Mouse (Mus musculus) natural killer cell, adult 2 months (primary cell): ENCODE measurements around the gene Ip6k2.
A peak's percentile ranks its signal among the peaks of the same experiment; 100 is the strongest.

Experiments used
- DNase-seq, 2 experiments: peaks; one replicate each; pipeline ENCODE4 v3.0.0; 2022; ENCODE audit warnings: low spot score in 2 of 2

The Ip6k2 gene

DNA sequence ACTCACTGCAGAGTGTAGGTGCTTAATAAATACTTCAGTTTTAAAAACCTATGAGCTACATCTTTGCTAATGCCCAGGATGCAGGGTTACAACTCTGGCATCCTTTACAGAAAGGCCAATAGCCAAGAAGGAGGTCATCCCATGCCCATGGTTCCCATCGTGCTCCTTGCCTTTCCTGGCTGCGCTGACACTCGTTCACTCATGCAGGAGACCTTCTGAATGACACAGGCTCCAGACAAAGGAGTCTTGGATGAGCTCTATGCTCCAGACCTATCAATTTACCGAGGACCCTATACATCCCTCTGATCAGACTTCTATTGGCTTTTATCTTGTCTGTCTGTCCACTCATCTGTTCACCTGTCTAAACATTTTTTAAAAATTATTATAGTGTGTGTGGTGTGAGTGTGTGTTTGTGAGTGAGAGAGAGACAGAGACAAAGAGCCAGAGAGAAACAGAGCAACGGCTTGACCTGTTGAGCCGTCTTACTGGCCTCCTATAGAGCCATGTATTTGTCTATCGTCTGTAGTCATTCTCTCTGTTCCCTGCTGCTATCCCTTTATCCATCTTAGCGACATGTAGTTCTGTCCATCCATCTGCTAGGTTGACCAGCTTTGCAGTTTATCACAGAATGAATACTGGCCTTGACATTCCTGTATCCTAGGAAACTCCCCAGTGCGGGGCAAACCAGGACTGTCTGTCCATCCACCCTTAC, 604 bp upstream of the Ip6k2 start:
- no peak for DNase-seq

- no peak for DNase-seq
Observed at GRCm38 (mm10) chr9:108785416-108785815, 1.8 kb downstream of the Ip6k2 start.

DNA sequence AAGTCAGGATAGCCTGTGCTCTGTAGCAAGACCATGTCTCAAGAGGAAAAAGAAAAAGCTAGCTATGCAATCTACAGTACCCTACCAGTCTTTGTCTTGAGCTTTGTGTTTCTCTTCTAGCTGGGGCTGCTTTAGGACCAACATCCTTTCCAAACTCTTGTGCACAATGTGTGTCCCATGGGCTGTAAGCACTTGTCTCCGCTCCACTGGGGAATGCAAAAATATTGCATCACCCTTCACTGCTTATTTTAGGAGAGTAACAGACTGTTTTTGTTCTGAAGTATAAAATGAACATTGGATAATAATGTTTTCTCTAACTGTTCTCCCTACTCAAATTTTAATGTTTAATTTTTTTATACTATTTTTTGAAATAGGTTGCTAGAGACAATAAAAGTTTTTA, 2.9 kb downstream of the Ip6k2 start:
- no peak for DNase-seq

GRCm38 (mm10) chr9:108787080-108787479, 3.5 kb downstream of the Ip6k2 start:
- no peak for DNase-seq

- DNase-seq = no peak
Observed at GRCm38 (mm10) chr9:108788713-108789112, 5.1 kb downstream of the Ip6k2 start.

GRCm38 (mm10) chr9:108792307-108792706, 8.7 kb downstream of the Ip6k2 start:
- DNase-seq = no peak

- peak; percentile 38 to 49 for DNase-seq
Observed at GRCm38 (mm10) chr9:108792730-108793129, 9.1 kb downstream of the Ip6k2 start.

- DNase-seq = no peak
Observed at GRCm38 (mm10) chr9:108795281-108795680, 11.7 kb downstream of the Ip6k2 start.

DNA sequence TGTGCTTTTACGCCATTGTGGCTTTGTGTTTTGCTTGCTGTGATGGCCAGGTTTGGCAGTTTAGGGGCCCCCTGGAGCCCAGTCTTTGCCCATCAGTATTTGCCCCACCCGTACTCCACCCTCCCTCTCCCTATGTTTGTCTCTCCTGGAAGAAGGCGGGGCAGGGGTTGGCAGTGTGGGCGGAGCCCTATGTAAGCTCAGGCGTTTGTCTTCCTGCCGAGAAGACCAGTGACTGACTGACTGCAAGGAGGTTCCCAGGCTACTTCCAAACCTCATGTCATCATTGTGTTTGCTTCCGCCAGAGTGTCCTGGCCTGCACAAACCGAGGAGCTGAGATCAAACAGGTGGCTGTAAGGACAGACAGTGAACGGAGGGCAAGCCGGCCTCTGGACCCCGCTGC, 12.2 kb downstream of the Ip6k2 start:
- DNase-seq = no peak

DNA sequence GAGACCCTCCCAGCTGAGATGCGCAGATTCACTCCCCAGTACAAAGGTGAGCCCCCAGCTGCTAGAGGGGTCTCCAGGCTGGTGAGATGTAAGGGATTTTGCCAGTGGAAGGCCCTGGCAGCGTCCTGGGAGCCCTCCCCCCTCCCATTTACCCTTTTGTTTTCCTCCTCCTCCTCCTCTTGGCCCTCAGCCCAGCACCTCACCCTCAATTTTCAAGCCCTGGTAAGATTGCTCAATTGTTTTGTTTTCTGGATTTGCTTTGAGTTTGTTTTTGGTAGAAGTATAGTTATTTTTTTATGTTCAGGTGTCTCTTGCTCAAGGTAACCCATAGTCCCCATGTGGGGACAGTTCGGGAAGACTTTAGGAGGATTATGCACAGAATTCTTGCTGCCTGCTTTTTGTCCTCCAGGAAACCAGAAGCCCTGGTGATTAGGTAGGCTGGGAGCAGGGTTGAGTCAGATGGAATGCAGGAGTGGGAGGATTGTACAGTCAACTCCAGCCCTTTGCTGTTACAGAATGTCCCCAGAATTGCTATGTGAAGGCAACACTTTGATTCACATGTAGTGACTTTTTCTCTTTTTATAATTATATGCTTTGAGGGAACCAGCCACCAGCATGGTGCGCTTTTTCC, 12.9 kb downstream of the Ip6k2 start:
- no peak for DNase-seq

DNA sequence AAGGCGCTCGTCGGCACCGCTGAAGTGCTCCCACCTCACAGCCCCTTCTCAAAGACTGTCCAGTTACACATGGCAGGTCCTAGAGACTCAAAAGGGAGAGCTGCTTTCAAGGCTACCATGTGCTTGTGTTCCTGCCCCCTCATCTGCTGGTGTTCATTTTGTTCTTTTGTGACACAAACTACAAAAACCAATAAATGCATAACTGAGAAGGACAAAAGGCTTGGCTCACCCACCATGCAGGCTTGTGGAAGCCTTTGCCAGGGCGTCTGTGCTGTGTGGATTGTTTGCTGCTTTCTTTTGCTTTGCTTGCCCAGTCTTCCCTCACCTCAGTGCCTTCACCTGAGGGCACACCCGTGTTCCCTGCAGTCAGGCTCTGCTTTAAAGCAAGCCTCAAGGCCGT, 13.9 kb downstream of the Ip6k2 start:
- no peak for DNase-seq

- DNase-seq = no peak
Observed at GRCm38 (mm10) chr9:108798508-108799075, 15.0 kb downstream of the Ip6k2 start.

GRCm38 (mm10) chr9:108799564-108799963, 16.0 kb downstream of the Ip6k2 start:
- no peak for DNase-seq

GRCm38 (mm10) chr9:108805768-108806167, 22.2 kb downstream of the Ip6k2 start:
- DNase-seq = no peak

- no peak for DNase-seq
Observed at GRCm38 (mm10) chr9:108806379-108806778, 22.8 kb downstream of the Ip6k2 start.

GRCm38 (mm10) chr9:108806831-108807230, 23.2 kb downstream of the Ip6k2 start:
- DNase-seq = no peak

GRCm38 (mm10) chr9:108807674-108808073, 24.1 kb downstream of the Ip6k2 start:
- DNase-seq = no peak

GRCm38 (mm10) chr9:108808163-108808665, 24.6 kb downstream of the Ip6k2 start, which contains the start of gene Nckipsd:
Gene Nckipsd (plus strand): TSS chr9:108808368.
- peak; percentile 91 to 94 for DNase-seq

- no peak for DNase-seq
Observed at GRCm38 (mm10) chr9:108809188-108809587, 25.6 kb downstream of the Ip6k2 start.

GRCm38 (mm10) chr9:108809723-108810122, 26.1 kb downstream of the Ip6k2 start:
- DNase-seq = no peak

GRCm38 (mm10) chr9:108810516-108810915, 26.9 kb downstream of the Ip6k2 start:
- no peak for DNase-seq

DNA sequence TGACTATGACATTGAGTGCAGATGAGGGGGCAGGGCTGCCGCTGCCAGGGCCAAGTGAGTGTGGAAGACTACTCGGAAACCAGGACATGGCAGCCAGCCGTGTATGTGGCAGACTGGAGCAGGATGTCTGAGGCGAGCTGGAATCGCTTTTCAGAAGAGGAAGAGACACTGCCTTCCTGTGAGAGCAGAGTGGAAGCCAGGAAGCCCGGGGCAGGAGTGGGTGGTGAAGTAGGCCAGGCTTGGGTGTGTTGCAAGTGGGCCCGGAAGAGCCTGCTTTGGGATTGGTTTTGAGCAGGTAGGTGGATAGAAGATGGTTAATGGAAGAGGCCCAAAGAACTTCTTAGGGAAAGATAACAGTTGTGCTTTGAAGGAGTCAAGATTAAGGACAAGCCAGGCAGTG, 32.0 kb downstream of the Ip6k2 start:
- DNase-seq = no peak

DNA sequence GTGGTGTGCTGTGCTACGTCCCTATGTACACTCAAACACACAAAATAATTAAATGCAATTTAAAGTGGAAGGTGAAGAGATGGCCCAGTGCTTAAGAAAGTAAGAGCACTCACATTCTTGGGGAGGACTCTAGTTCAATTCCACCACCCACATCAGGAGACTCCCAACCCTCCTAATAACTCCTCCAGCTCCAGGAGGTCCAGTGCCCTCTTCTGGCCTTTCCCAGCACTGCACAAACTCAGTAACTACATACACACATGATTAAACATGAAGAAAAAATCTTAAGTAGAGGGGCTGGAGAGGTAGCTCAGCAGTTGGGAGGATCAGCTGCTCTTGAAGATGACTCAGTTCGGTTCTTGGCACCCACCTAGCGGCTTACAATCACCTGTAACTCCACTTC, 35.9 kb downstream of the Ip6k2 start:
- DNase-seq = peak in 1 of 2 experiments; percentile 43
